Mouse (Mus musculus): ENCODE data around the gene Strc. TPM values are rescaled to one million over a fixed set of nuclear protein-coding genes. Genes with fewer than 3 reads are reported as not detected.

Strc gene
- polyA plus RNA-seq, 1 experiment = 0.47 TPM

- no peak overlapping the region for H3K27ac ChIP-seq (ENCODE audit: control insufficient read depth, insufficient read depth, low read length)
- H3K36me3 ChIP-seq (ENCODE audit: control insufficient read depth, insufficient read depth, low read length) = no peaks in the 10 kb centered on the region
These were observed 47.9 kb downstream of the Strc start for GRCm38 (mm10) chr2:121339057-121339456.

GRCm38 (mm10) chr2:121329492-121329891 is 57.5 kb downstream of the Strc start:
- DNase-seq = no peak
- H3K4me3 ChIP-seq (ENCODE audit: control insufficient read depth, insufficient read depth, low read length) = no peak overlapping the region
- 93% methylated on average over 2 of the region's 2 CpGs for WGBS
- H3K4me1 ChIP-seq (replicated peaks; ENCODE audit: control insufficient read depth, insufficient read depth, low read length) = no peaks in the 10 kb centered on the region
- H3K36me3 ChIP-seq (ENCODE audit: control insufficient read depth, insufficient read depth, low read length) = no peaks in the 10 kb centered on the region
- no peak overlapping the region for H3K27ac ChIP-seq (ENCODE audit: control insufficient read depth, insufficient read depth, low read length)
- TF ChIP-seq CTCF (IDR thresholded peaks at IDR 0.05; ENCODE audit: borderline replicate concordance, control insufficient read depth, extremely low read depth, insufficient read depth, low read length, poor library complexity) = no peak
- TF ChIP-seq POLR2A (IDR thresholded peaks at IDR 0.05; ENCODE audit: control insufficient read depth, extremely low read depth, insufficient read depth, low read length, poor library complexity) = no peak
- H3K27me3 ChIP-seq (ENCODE audit: control insufficient read depth, insufficient read depth, low read length) = no peaks in the 10 kb centered on the region

More at GRCm38 (mm10) chr2:121339057-121339456, 47.9 kb downstream of the Strc start:
- DNase-seq = peak; percentile 8
- H3K4me3 ChIP-seq (ENCODE audit: control insufficient read depth, insufficient read depth, low read length) = no peak overlapping the region
- H3K4me1 ChIP-seq (replicated peaks; ENCODE audit: control insufficient read depth, insufficient read depth, low read length) = no peaks in the 10 kb centered on the region
- TF ChIP-seq POLR2A (IDR thresholded peaks at IDR 0.05; ENCODE audit: control insufficient read depth, extremely low read depth, insufficient read depth, low read length, poor library complexity) (no peak), CTCF (IDR thresholded peaks at IDR 0.05; ENCODE audit: borderline replicate concordance, control insufficient read depth, extremely low read depth, insufficient read depth, low read length, poor library complexity) (no peak)
- no peaks in the 10 kb centered on the region for H3K27me3 ChIP-seq (ENCODE audit: control insufficient read depth, insufficient read depth, low read length)

DNA sequence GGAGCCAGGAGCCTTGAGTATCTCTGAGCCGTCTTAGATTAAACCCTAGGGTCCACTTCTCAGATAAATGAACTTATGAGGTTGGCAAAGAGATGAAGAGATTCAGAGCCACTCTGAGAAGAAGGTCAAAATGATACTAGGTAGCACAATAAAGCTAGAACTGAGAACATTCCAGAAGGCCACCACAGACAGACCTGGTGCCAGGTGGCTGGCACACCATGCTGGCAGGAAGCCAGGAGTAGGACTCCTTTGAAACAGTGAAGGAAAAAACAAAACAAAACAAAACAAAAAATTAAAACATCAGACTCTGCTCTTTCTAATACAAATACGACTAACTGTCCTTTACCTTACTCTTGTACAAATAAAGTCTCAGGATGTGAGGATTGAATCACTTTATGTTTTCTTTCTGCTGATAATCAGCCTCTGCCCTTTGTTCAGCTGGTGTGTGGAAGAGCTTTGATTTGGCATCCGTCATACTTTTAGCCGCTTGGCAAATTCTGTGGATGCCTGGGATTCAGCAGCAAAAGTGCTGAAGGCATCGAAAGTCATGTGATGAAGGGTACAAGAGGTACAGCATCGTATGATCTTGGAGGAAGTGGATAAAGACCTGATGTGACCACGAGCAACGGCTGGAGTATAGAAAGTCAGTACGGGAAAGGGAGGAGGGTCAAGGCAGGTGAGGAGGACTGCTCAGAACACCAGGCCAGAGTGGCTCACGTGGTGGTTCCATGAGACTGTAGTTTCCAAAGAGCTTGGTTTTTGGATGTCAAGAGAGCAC is 63.1 kb downstream of the Strc start:
- TF ChIP-seq CTCF (IDR thresholded peaks at IDR 0.05; ENCODE audit: borderline replicate concordance, control insufficient read depth, extremely low read depth, insufficient read depth, low read length, poor library complexity) (no peak), POLR2A (IDR thresholded peaks at IDR 0.05; ENCODE audit: control insufficient read depth, extremely low read depth, insufficient read depth, low read length, poor library complexity) (no peak)
- no peak overlapping the region for H3K27ac ChIP-seq (ENCODE audit: control insufficient read depth, insufficient read depth, low read length)
- 71% methylated on average over 10 of the region's 10 CpGs for WGBS
- no peaks in the 10 kb centered on the region for H3K4me1 ChIP-seq (replicated peaks; ENCODE audit: control insufficient read depth, insufficient read depth, low read length)
- no peaks in the 10 kb centered on the region for H3K36me3 ChIP-seq (ENCODE audit: control insufficient read depth, insufficient read depth, low read length)
- H3K4me3 ChIP-seq (ENCODE audit: control insufficient read depth, insufficient read depth, low read length) = no peak overlapping the region
- H3K27me3 ChIP-seq (ENCODE audit: control insufficient read depth, insufficient read depth, low read length) = no peaks in the 10 kb centered on the region
- no peak for DNase-seq

- no peak for TF ChIP-seq CTCF (IDR thresholded peaks at IDR 0.05; ENCODE audit: borderline replicate concordance, control insufficient read depth, extremely low read depth, insufficient read depth, low read length, poor library complexity)
- no peak for TF ChIP-seq POLR2A (IDR thresholded peaks at IDR 0.05; ENCODE audit: control insufficient read depth, extremely low read depth, insufficient read depth, low read length, poor library complexity)
- H3K27ac ChIP-seq (ENCODE audit: control insufficient read depth, insufficient read depth, low read length) = no peak overlapping the region
- WGBS = 96% methylated on average over 10 of the region's 10 CpGs
- H3K4me3 ChIP-seq (ENCODE audit: control insufficient read depth, insufficient read depth, low read length) = no peak overlapping the region
- no peaks in the 10 kb centered on the region for H3K4me1 ChIP-seq (replicated peaks; ENCODE audit: control insufficient read depth, insufficient read depth, low read length)
- H3K36me3 ChIP-seq (ENCODE audit: control insufficient read depth, insufficient read depth, low read length) = no peaks in the 10 kb centered on the region
- H3K27me3 ChIP-seq (ENCODE audit: control insufficient read depth, insufficient read depth, low read length) = no peaks in the 10 kb centered on the region
- DNase-seq = no peak
These were observed 63.9 kb downstream of the Strc start for GRCm38 (mm10) chr2:121323041-121323440.

DNA sequence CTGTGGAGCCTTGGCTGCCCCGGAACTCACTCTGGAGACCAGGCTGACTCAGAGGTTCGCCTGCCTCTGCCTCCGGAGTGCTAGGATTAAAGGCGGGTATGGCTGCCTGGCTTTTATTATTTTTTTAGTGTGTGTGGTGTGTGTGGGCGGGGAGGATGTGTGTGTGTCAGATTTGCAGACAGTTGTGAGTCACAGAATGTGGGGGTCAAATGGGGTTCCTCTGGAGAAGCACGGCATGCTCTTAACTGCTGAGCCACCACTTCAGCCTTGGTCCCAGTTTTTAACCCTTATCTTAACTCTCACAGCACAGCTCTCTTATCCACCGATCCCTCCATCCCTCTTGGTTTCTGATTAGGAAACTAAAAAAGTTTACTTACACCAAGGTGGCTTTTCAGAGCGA is 70.7 kb downstream of the Strc start:
- DNase-seq = no peak
- WGBS = 95% methylated on average over 8 of the region's 8 CpGs

More for the DNA sequence above, 70.7 kb downstream of the Strc start:
- no peak overlapping the region for H3K27ac ChIP-seq (ENCODE audit: control insufficient read depth, insufficient read depth, low read length)
- TF ChIP-seq CTCF (IDR thresholded peaks at IDR 0.05; ENCODE audit: borderline replicate concordance, control insufficient read depth, extremely low read depth, insufficient read depth, low read length, poor library complexity) (no peak), POLR2A (IDR thresholded peaks at IDR 0.05; ENCODE audit: control insufficient read depth, extremely low read depth, insufficient read depth, low read length, poor library complexity) (no peak)
- no peaks in the 10 kb centered on the region for H3K27me3 ChIP-seq (ENCODE audit: control insufficient read depth, insufficient read depth, low read length)
- H3K4me1 ChIP-seq (replicated peaks; ENCODE audit: control insufficient read depth, insufficient read depth, low read length) = no peaks in the 10 kb centered on the region
- no peaks in the 10 kb centered on the region for H3K36me3 ChIP-seq (ENCODE audit: control insufficient read depth, insufficient read depth, low read length)
- H3K4me3 ChIP-seq (ENCODE audit: control insufficient read depth, insufficient read depth, low read length) = no peak overlapping the region

Other genes with a start within 250 kb of the Strc start
- 6.9 and 7.0 TPM in 2 replicates for gene Adal, start 246.7 kb downstream of the Strc start, polyA plus RNA-seq (2012; rRNA removed)
- gene Lcmt2, start 246.5 kb downstream of the Strc start, polyA plus RNA-seq (2012; rRNA removed) = 13.3 and 14.9 TPM in 2 replicates
- 113 and 114 TPM in 2 replicates for gene Tubgcp4, start 216.5 kb downstream of the Strc start, polyA plus RNA-seq (2012; rRNA removed)
- 7.5 and 8.7 TPM in 2 replicates for gene Zscan29, start 216.0 kb downstream of the Strc start, polyA plus RNA-seq (2012; rRNA removed)
- 38.9 and 39.5 TPM in 2 replicates for gene Trp53bp1, start 115.8 kb downstream of the Strc start, polyA plus RNA-seq (2012; rRNA removed)
- 1.1 TPM in 2 replicates for gene Map1a, start 97.6 kb downstream of the Strc start, polyA plus RNA-seq (2012; rRNA removed)
- 21.8 and 23.9 TPM in 2 replicates for gene Ppip5k1, start 31.8 kb downstream of the Strc start, polyA plus RNA-seq (2012; rRNA removed)
- gene Ckmt1, start 29.5 kb downstream of the Strc start, polyA plus RNA-seq (2012; rRNA removed) = 40.6 and 48.0 TPM in 2 replicates
- gene Pdia3, start 26.6 kb upstream of the Strc start, polyA plus RNA-seq (2012; rRNA removed) = 550 and 817 TPM in 2 replicates
- gene Catsper2, start 26.6 kb upstream of the Strc start, polyA plus RNA-seq (2012; rRNA removed) = 2.1 and 2.6 TPM in 2 replicates
- gene Ell3, start 57.1 kb upstream of the Strc start, polyA plus RNA-seq (2012; rRNA removed) = 0.92 and 1.0 TPM in 2 replicates
- 370 and 498 TPM in 2 replicates for gene Serf2, start 62.0 kb upstream of the Strc start, polyA plus RNA-seq (2012; rRNA removed)
- gene Hypk, start 66.1 kb upstream of the Strc start, polyA plus RNA-seq (2012; rRNA removed) = 7.7 and 8.9 TPM in 2 replicates
- gene Serinc4, start 69.6 kb upstream of the Strc start, polyA plus RNA-seq (2012; rRNA removed) = 0.70 and 0.89 TPM in 2 replicates
- 5.0 and 5.1 TPM in 2 replicates for gene Mfap1b, start 86.9 kb upstream of the Strc start, polyA plus RNA-seq (2012; rRNA removed)
- 3.8 and 4.7 TPM in 2 replicates for gene Mfap1a, start 119.5 kb upstream of the Strc start, polyA plus RNA-seq (2012; rRNA removed)
- gene Wdr76, start 119.6 kb upstream of the Strc start, polyA plus RNA-seq (2012; rRNA removed) = 15.5 and 19.1 TPM in 2 replicates